Mouse (Mus musculus): Measurements from ENCODE around the gene Mark1. TPM values are rescaled to one million over a fixed set of nuclear protein-coding genes. Genes with fewer than 3 reads are reported as not detected.
A peak's percentile ranks its signal among the peaks of the same experiment; 100 is the strongest.

Gene Mark1
- 3.0 and 3.3 TPM in 2 replicates for polyA plus RNA-seq (2014; fragmentation: Nextera tagmentation; extraction: Ambion mirVana)

DNA sequence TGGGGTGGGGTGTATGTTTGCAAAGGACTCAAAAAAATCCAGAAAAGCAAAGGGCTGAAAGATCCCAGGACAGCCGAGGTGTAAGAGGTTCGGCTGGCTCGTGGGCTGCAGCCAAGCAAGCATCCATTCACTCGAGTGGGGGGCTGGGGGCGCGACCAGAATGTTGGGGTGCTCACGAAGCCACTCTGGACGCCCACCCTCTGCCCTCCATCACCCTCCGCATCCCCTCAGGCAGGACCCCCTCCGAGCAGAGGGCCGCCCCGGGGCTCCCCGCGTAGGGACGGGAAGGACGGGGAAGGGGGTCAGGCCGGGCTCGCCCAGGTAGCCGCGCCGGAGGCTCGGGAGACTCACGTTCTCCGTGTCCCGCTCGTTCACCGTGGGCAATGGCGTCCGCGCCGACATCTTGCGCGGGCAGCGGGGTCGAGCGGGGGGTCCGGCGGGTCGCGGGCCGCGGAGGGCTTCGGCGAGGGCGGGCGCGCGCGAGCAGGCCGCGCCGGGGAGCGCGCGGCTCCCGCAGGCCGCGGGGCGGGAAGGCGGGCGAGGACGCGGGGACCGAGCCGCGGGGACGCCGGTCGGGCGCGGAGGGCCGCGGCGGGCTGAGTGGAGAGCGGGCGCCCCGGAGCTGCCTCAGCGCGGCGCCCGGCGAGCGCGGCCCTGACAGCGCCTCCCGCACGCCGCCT is at the start of gene Mark1:
Mark1 (minus strand) TSS at position 500 of the 680 bp plus-strand sequence.
- H3K27ac ChIP-seq (ENCODE audit: low read length): peak within 1 kb of the TSS; percentile 33; the same call in 1 of the 2 replicates
- peak within 1 kb of the TSS; percentile 71 for H3K4me3 ChIP-seq (ENCODE audit: low read depth, low read length)
- peak within 1 kb of the TSS; percentile 67 for H3K4me2 ChIP-seq (replicated peaks; ENCODE audit: low read depth, low read length)
- peak within 1 kb of the TSS; percentile 91 for H3K9ac ChIP-seq (replicated peaks; ENCODE audit: low read depth, low read length)
- peaks cover 9% of the 10 kb centered on the region; the same call in 1 of the 2 replicates for H3K4me1 ChIP-seq (ENCODE audit: control insufficient read depth, insufficient read depth, low read length)
- ATAC-seq (ENCODE audit: insufficient number of reproducible peaks, insufficient read depth, low FRiP score, low read depth): peak; percentile 61; the same call in 1 of the 2 replicates
- WGBS: under 1% methylated on average over 57 of the region's 88 CpGs
- H3K27me3 ChIP-seq (ENCODE audit: control insufficient read depth, insufficient read depth, low read length): no peaks in the 10 kb centered on the region
- no peaks in the 10 kb centered on the region for H3K36me3 ChIP-seq (ENCODE audit: control insufficient read depth, insufficient read depth, low read length)
- no peaks in the 10 kb centered on the region for H3K9me3 ChIP-seq (ENCODE audit: control insufficient read depth, low read depth, low read length)

- H3K4me3 ChIP-seq (ENCODE audit: low read depth, low read length): no peak overlapping the region
- 44% methylated on average over 12 of the region's 12 CpGs for WGBS
- H3K9ac ChIP-seq (replicated peaks; ENCODE audit: low read depth, low read length): no peak overlapping the region
- H3K4me2 ChIP-seq (replicated peaks; ENCODE audit: low read depth, low read length): no peak overlapping the region
- ATAC-seq (ENCODE audit: insufficient number of reproducible peaks, insufficient read depth, low FRiP score, low read depth): no peak
- H3K9me3 ChIP-seq (ENCODE audit: control insufficient read depth, low read depth, low read length): no peaks in the 10 kb centered on the region
- H3K36me3 ChIP-seq (ENCODE audit: control insufficient read depth, insufficient read depth, low read length): no peaks in the 10 kb centered on the region
- H3K27me3 ChIP-seq (ENCODE audit: control insufficient read depth, insufficient read depth, low read length): no peaks in the 10 kb centered on the region
- H3K4me1 ChIP-seq (ENCODE audit: control insufficient read depth, insufficient read depth, low read length): no peaks in the 10 kb centered on the region
- no peak overlapping the region for H3K27ac ChIP-seq (ENCODE audit: low read length)
Measured at GRCm38 (mm10) chr1:185047516-185048247, 48.3 kb upstream of the Mark1 start.

DNA sequence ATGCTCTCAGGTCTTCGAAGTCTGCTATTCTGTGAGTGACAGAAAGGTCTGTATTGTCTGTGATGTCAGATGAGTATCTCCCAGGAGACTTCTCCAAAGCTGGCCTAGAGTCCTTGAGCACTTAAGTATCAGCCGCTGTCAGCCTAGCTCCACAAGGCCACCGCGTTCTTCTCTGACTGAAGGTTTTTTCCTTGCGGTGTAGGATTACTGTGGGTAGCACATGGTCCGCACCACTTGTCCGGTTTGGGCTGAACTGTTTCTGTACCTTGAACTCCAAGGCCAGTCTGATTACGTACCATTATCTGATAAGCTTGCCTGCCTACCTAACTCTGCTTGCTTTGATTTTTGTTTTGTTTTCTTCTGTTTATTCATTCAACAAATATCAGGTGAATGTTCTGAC is 47.1 kb upstream of the Mark1 start:
- no peaks in the 10 kb centered on the region for H3K4me1 ChIP-seq (ENCODE audit: control insufficient read depth, insufficient read depth, low read length)
- H3K27ac ChIP-seq (ENCODE audit: low read length): no peak overlapping the region
- 78% methylated on average over 8 of the region's 8 CpGs for WGBS
- no peaks in the 10 kb centered on the region for H3K9me3 ChIP-seq (ENCODE audit: control insufficient read depth, low read depth, low read length)
- no peak overlapping the region for H3K9ac ChIP-seq (replicated peaks; ENCODE audit: low read depth, low read length)
- no peaks in the 10 kb centered on the region for H3K36me3 ChIP-seq (ENCODE audit: control insufficient read depth, insufficient read depth, low read length)
- no peaks in the 10 kb centered on the region for H3K27me3 ChIP-seq (ENCODE audit: control insufficient read depth, insufficient read depth, low read length)
- no peak overlapping the region for H3K4me3 ChIP-seq (ENCODE audit: low read depth, low read length)
- no peak overlapping the region for H3K4me2 ChIP-seq (replicated peaks; ENCODE audit: low read depth, low read length)
- ATAC-seq (ENCODE audit: insufficient number of reproducible peaks, insufficient read depth, low FRiP score, low read depth): no peak

DNA sequence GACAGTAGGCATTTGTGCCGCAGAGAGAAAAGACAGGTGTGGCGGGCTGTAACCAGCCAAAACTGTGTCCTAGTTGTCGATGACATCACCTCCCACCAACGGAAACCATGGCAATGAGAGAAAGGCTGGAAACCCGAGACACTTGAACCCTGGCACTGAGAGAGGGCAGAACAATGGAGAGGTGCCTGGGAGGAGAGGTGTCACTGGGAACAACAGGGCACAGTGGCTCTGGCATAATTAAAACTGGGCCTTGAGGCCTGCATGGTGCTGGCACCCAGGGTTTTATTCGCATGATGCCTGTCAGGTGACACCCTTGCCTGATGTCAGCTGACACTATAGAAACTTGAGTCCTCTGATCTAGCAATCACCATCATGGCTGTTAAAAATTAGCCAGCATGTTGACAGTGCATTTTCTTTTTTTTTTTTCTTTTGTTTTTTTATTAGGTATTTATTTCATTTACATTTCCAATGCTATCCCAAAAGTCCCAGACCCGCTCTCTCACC is 38.9 kb upstream of the Mark1 start:
- Histone ChIP-seq H3K4me1 (ENCODE audit: control insufficient read depth, insufficient read depth, low read length) (no peaks in the 10 kb centered on the region), H3K4me2 (replicated peaks; ENCODE audit: low read depth, low read length) (no peak overlapping the region), H3K9me3 (ENCODE audit: control insufficient read depth, low read depth, low read length) (no peaks in the 10 kb centered on the region), H3K36me3 (ENCODE audit: control insufficient read depth, insufficient read depth, low read length) (no peaks in the 10 kb centered on the region), H3K27ac (ENCODE audit: low read length) (no peak overlapping the region), H3K4me3 (ENCODE audit: low read depth, low read length) (no peak overlapping the region), H3K27me3 (ENCODE audit: control insufficient read depth, insufficient read depth, low read length) (no peaks in the 10 kb centered on the region), H3K9ac (replicated peaks; ENCODE audit: low read depth, low read length) (no peak overlapping the region)
- ATAC-seq (ENCODE audit: insufficient number of reproducible peaks, insufficient read depth, low FRiP score, low read depth): no peak
- WGBS: 60% methylated on average over 7 of the region's 7 CpGs

DNA sequence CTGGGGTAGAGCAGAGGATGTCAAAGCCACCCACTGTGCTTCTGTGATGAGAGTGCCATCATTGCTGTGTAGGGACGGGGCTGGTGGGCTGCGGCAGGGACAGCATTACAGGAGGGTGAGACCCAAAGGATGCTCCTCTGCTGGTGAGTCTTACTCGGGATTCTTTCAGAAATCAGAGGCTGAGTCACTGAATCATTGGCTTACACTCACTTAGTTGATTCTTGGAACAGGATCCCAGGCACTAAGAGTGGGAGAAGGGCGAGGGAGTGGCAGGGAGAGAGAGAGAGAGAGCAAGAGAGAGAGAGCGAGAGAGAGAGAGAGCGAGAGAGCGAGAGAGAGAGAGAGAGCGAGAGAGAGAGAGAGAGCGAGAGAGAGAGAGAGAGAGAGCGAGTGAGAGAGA is 31.2 kb upstream of the Mark1 start:
- H3K4me3 ChIP-seq (ENCODE audit: low read depth, low read length): no peak overlapping the region
- H3K9me3 ChIP-seq (ENCODE audit: control insufficient read depth, low read depth, low read length): no peaks in the 10 kb centered on the region
- no peak for ATAC-seq (ENCODE audit: insufficient number of reproducible peaks, insufficient read depth, low FRiP score, low read depth)
- H3K27ac ChIP-seq (ENCODE audit: low read length): no peak overlapping the region
- H3K4me1 ChIP-seq (ENCODE audit: control insufficient read depth, insufficient read depth, low read length): no peaks in the 10 kb centered on the region
- no peaks in the 10 kb centered on the region for H3K36me3 ChIP-seq (ENCODE audit: control insufficient read depth, insufficient read depth, low read length)
- no peak overlapping the region for H3K4me2 ChIP-seq (replicated peaks; ENCODE audit: low read depth, low read length)
- no peaks in the 10 kb centered on the region for H3K27me3 ChIP-seq (ENCODE audit: control insufficient read depth, insufficient read depth, low read length)
- no peak overlapping the region for H3K9ac ChIP-seq (replicated peaks; ENCODE audit: low read depth, low read length)
- WGBS: 83% methylated on average over 10 of the region's 10 CpGs

DNA sequence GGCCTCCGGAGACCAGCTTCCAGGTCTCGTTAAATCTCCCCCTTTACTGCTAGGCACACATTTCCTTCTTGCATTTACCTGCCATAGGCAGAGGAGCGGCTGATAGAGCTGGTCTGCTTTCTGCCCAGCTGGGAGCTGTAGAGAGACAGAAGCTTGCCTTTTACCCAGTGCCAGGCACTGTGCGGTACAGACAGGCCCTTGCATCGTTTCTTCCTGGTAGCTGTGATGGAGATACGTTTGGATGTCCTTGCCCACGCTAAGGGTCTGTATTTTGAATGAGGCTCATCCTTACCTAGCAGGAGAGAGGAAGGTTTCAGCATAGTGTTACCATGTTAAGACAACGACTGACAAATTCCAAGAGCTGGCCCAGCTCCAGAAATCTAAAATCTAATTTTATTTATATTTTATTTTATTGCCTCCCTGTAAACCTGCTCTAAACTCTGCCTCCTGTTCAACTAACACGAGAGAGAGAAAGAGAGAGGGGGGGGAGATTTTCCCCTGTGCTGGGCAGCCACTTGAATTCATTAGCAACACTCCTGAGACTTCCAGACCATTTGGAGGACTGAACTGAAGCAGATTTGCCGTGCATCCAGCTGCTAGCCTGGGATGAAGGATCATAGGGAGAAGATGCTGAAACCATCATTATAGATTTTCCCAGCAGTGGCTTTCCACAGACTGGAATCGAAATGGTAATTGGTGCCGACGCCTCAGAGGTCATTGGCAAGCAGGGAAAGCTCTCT is 21.2 kb upstream of the Mark1 start:
- Histone ChIP-seq H3K9ac (replicated peaks; ENCODE audit: low read depth, low read length) (no peak overlapping the region), H3K36me3 (ENCODE audit: control insufficient read depth, insufficient read depth, low read length) (no peaks in the 10 kb centered on the region), H3K9me3 (ENCODE audit: control insufficient read depth, low read depth, low read length) (no peaks in the 10 kb centered on the region), H3K4me1 (ENCODE audit: control insufficient read depth, insufficient read depth, low read length) (no peaks in the 10 kb centered on the region), H3K27me3 (ENCODE audit: control insufficient read depth, insufficient read depth, low read length) (no peaks in the 10 kb centered on the region), H3K4me3 (ENCODE audit: low read depth, low read length) (no peak overlapping the region), H3K4me2 (replicated peaks; ENCODE audit: low read depth, low read length) (no peak overlapping the region), H3K27ac (ENCODE audit: low read length) (no peak overlapping the region)
- no peak for ATAC-seq (ENCODE audit: insufficient number of reproducible peaks, insufficient read depth, low FRiP score, low read depth)
- WGBS: 71% methylated on average over 13 of the region's 13 CpGs

- Histone ChIP-seq H3K9ac (replicated peaks; ENCODE audit: low read depth, low read length) (no peak overlapping the region), H3K4me1 (ENCODE audit: control insufficient read depth, insufficient read depth, low read length) (no peaks in the 10 kb centered on the region), H3K9me3 (ENCODE audit: control insufficient read depth, low read depth, low read length) (no peaks in the 10 kb centered on the region), H3K27me3 (ENCODE audit: control insufficient read depth, insufficient read depth, low read length) (no peaks in the 10 kb centered on the region), H3K27ac (ENCODE audit: low read length) (no peak overlapping the region), H3K36me3 (ENCODE audit: control insufficient read depth, insufficient read depth, low read length) (no peaks in the 10 kb centered on the region), H3K4me3 (ENCODE audit: low read depth, low read length) (no peak overlapping the region), H3K4me2 (replicated peaks; ENCODE audit: low read depth, low read length) (no peak overlapping the region)
- 83% methylated on average over 3 of the region's 3 CpGs for WGBS
- no peak for ATAC-seq (ENCODE audit: insufficient number of reproducible peaks, insufficient read depth, low FRiP score, low read depth)
Measured at GRCm38 (mm10) chr1:185012566-185012965, 13.2 kb upstream of the Mark1 start.

DNA sequence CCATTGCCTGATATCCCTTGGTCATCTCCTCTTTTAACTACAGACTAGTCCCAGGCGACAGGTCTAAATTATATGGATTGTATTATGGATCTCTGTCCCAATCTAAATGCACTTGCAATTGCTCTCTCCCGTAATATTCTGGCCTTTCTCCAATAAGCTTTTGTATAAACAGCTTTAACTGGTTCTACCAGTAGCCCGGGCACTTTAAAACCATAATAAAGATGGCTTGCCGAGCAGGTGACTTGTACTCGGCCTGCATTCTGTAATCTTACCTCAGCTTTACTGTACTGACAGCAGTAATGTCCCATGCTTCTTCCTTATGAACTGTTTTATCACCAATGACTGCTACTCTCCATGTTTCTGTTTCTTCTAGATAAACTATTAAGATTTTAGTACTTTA is 7.7 kb upstream of the Mark1 start:
- Histone ChIP-seq H3K27ac (ENCODE audit: low read length) (no peak overlapping the region), H3K9me3 (ENCODE audit: control insufficient read depth, low read depth, low read length) (no peaks in the 10 kb centered on the region), H3K4me3 (ENCODE audit: low read depth, low read length) (no peak overlapping the region), H3K9ac (replicated peaks; ENCODE audit: low read depth, low read length) (no peak overlapping the region), H3K4me1 (ENCODE audit: control insufficient read depth, insufficient read depth, low read length) (no peaks in the 10 kb centered on the region), H3K4me2 (replicated peaks; ENCODE audit: low read depth, low read length) (no peak overlapping the region), H3K36me3 (ENCODE audit: control insufficient read depth, insufficient read depth, low read length) (no peaks in the 10 kb centered on the region), H3K27me3 (ENCODE audit: control insufficient read depth, insufficient read depth, low read length) (no peaks in the 10 kb centered on the region)
- WGBS: 46% methylated on average over 5 of the region's 5 CpGs
- no peak for ATAC-seq (ENCODE audit: insufficient number of reproducible peaks, insufficient read depth, low FRiP score, low read depth)

Data from stomach, embryonic 14.5 days (tissue).